Mouse (Mus musculus) urinary bladder, adult 18-20 months (tissue): ENCODE data around the gene Rnf43.

Experiments
- DNase-seq, 2 experiments: peaks; one replicate each; pipeline ENCODE4 v3.0.0; 2022; ENCODE audit warnings: low spot score in 2 of 2, mixed read lengths in 2 of 2

The Rnf43 gene

GRCm38 (mm10) chr11:87677756-87678155 lies 15.2 kb downstream of the Rnf43 start:
- DNase-seq, result no peak

- no peak for DNase-seq
These were observed 16.0 kb downstream of the Rnf43 start for GRCm38 (mm10) chr11:87678545-87678944.

GRCm38 (mm10) chr11:87678976-87679375 lies 16.5 kb downstream of the Rnf43 start:
- no peak for DNase-seq

GRCm38 (mm10) chr11:87680786-87681185 lies 18.3 kb downstream of the Rnf43 start:
- DNase-seq, result no peak

DNA sequence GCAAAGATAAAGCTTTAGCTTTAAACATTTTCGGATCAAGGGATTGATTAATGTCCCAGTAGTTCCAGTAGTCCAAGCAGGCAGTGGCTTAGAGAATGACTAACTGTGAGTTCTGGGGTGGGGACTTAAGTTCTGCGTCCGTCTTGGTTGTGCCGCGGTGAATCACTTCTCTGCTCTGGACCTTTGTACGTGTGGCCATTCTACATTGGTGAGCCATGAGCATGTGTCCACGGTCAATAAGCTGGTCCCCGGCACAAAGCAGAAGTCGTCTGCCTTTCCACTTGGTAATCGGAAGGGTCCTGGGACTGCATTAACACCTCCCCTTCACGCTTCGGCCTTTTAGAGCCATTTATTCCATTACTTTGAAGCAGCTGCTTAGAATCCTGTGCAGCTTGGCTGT lies 19.6 kb downstream of the Rnf43 start:
- no peak for DNase-seq

- DNase-seq, result no peak
These were observed 20.5 kb downstream of the Rnf43 start for GRCm38 (mm10) chr11:87682838-87683571.

- DNase-seq, result no peak
These were observed 23.9 kb downstream of the Rnf43 start for GRCm38 (mm10) chr11:87686407-87686806.

DNA sequence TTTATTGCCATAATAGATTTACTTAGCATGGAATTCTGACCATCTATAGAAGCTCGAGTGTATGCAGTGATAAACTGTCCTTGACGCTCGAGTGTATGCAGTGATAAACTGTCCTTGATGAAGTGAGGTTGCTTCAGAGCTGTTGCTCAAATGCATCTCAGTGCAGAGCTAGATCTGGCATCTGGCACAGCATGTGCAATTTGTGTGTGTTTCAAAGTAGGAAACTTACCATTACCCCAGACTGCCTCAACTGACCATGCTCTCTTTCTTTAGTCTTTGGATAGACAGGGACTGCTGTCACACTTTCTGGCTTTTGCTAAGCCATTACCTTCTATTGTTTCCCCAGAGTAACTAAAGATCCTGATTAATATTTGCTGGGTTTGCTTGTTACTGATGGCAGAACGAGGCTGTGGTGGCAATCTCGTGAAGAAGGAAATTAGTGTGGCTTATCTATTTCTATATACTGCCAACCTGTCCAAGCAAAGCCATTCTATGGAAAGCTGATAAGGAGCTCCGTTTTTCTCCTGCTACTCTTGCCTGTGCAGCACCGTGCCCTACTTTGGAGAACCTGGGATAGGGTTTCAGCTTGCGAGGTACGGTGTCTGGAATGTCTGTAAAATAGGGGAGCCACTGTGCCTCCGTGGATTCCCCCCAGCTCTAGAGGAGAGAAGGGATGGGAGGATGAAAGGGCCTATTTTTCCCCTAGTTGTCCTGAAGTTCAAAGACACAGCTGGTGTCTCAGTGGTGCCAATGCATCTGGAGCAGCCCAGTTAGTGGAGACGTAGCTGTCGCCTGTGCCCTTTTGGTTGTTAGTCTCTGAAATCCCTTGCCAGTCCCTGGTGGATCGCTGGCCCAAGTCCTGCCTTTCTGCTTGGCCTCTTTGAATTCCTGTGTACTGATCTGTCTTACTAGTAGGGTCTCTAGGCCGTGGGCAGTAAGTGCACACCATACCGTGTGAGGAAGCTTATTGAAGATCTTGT lies 25.0 kb downstream of the Rnf43 start:
- no peak for DNase-seq

DNA sequence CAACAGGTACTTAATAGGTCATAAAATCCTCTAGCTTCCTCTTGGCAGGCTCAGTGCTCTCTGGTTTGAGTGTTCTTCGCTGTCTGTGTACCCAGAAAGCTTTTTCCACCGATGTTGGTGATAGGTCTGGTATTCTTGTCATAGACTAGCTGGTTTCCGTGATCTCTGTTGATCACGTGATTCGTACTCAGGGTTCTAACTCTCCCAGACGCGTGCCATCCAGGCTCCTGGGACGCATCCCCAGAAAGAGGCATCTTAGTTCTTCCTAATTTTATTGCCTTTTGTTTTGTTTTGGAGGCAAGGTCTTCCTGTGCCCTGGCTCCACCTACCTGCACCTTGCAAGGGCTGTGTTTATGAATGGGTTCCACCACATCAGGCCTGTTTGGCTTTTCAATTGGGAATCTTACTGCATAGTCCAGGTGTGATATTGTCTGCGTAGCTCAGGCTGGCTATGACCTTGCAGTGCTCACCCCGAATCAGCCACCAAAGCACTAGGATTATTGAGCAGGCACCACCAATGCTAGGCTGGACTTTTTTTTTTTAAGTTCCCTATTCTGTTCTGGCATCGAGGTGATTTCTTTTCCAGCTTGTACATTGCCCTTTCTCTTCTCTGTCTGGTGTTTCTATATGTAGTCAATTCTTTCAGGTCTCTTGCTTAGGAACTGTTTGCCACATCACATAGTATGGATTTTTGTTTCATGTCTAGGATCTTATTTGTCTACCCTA lies 26.1 kb downstream of the Rnf43 start:
- no peak for DNase-seq

DNA sequence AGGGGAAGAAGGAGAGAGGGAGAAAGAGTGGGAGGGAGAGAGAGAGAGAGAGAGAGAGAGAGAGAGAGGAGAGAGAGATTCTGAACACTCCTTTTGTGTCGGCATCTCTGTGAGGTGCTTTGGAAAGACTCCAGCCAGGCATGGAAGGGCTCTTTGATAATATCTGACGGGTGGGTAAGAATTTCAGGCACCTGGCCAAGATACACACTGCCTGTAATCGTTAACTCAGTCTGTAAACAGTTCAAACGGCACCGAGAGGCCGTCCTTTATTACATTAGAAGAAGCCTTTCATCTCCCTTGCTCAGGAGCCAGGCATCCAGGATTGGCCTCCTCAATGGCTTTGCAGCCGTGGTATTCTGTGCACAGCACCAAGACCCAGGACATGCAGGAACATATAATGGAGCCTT lies 26.9 kb downstream of the Rnf43 start:
- peak; percentile 42 to 63 for DNase-seq

GRCm38 (mm10) chr11:87690054-87690740 lies 27.7 kb downstream of the Rnf43 start:
- no peak for DNase-seq

DNA sequence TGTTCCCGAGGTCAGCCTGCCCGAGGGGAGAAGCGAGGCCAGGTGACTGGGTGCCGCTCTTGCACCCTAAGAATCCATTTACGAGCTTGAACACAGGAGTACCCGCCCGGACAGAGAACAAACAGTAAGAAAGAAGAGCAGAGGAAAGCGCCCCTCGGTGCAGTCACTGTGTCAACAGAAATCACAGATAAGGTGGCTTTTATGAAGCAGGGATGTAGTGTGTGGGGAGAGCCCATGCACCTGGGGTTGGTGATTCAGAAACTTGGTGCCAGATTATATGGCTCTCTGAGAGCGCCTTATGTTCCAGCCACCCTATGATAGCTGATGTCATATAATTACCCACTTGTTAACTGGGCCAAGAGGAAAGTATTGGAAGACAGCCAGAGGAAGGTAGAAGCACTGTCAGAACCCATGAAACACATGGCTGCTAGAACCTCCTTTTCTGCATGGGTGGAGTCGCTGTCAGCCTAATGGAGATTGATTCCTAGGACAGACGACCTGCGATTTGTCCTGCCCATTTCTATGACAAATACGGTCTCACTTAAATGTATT lies 34.7 kb downstream of the Rnf43 start:
- DNase-seq, result peak in 1 of 2 experiments; percentile 14

- no peak for DNase-seq
These were observed 35.6 kb downstream of the Rnf43 start for GRCm38 (mm10) chr11:87698126-87698525.

GRCm38 (mm10) chr11:87701108-87701507 lies 38.6 kb downstream of the Rnf43 start:
- DNase-seq, result no peak

DNA sequence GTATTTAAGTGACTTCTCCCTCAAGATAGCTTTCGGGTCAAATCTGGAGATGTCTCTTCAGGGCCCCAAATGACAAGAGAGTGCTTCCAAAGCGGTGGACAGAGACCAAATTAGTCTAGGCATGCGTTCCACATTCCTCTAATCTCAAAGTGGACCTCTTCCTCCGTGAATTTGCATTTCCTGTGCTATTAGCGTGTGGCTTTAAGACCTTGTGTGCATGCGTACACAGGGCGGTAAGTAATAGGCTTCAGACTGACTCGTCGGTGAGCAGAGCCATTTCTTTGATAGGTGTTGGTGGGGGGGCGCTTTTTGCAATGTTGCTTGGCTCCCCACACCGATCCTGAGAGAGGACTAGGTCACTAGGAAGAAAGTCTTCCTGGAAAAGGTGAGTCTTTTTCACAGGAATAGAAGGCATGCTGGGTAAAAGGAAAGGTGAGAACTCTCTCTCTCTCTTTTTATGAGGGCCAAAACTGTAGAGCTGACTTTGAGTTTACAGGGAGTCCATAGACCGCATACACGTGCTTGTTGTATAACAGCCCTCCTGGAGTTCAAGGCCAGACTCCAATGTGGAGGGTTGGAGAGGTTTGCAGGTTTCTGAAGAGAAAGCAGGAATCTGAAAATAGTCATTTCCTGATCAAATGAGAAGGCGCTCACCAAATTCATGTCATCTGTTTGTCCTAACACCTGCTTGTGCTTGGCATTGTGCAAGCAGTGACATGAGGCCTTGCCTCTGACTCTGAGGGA lies 39.5 kb downstream of the Rnf43 start:
- no peak for DNase-seq

DNA sequence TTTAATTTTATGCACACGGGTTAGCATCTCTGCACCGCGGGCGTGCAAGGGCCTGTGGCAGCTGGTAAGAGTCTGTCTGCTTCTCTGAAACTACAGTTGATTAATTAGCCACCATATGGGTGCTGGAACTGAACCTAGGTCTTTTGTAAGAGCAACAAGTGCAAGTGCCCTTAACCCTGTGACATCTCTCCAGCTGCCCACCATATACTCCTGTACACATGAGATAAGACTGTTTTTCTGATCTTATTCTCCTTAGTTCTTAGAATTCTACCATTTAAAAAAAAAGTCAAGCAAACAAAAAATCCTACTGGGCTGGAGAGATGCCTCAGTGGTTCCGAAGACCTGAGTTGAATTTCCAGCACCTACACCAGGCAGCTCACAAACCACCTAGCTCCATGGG lies 41.1 kb downstream of the Rnf43 start:
- no peak for DNase-seq

GRCm38 (mm10) chr11:87704289-87704688 lies 41.8 kb downstream of the Rnf43 start:
- no peak for DNase-seq

GRCm38 (mm10) chr11:87707570-87707969 lies 45.0 kb downstream of the Rnf43 start:
- no peak for DNase-seq

GRCm38 (mm10) chr11:87708979-87709378 lies 46.5 kb downstream of the Rnf43 start:
- no peak for DNase-seq

DNA sequence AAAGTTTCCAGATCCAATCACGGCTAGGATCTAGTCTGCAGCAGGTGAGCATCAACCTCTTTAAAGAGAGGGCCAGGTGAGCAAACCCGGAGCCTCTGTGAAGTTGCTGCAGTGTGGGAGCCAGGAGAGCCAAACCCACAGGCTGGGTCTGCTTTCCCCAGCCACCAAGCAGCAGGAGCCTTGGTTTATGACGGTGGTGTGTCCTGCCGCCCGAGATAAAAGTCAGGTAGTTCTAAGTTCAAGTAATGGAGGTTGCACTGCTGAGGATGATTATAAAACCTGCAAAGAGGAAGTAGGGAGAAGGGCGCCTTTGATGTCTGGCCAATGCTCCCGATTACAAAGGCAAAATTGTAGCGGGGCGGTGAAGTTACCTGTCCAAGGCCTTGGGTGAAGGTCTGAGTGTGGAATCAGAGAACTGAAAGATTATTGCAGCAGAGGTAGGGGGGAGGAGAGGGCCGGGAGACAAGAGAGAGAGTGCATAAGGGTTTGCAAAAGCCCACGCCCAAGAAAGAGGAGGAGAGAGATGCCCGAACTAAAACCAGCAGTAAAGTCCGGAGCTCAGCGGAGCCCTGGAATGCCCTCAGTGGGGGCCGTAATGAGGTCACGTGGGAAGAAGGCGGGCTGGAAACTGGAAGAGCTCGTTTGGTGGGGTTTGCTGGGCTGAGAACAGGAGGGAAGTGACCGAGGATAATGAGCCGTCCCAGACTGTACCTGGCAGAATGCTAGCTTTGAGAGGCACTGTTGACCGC lies 47.2 kb downstream of the Rnf43 start:
- DNase-seq, result peak; percentile 64 to 77
